Mouse (Mus musculus): Measurements from ENCODE around the gene Micall2. TPM values are rescaled to one million over a fixed set of nuclear protein-coding genes. Genes with fewer than 3 reads are reported as not detected.

Micall2 gene
- polyA plus RNA-seq, 1 experiment from 2014 or later, result 5.4 TPM

DNA sequence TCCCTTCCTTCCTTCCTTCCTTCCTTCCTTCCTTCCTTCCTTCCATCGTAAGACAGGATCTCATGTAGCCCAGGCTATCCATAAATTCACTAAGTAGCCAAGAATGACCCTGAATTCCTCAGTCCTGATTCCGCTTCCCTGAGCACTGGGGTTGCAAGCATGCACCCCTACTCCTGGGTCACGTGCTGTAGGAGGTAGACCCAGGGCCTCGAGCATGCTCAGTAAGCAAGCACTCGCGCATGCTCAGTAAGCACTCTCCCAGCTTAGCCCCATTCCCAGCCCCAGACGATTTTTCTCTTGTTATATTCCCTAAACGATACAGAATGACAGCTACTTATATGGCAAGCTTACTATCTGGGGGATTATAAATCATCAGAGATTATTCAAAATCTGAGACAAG, 74.4 kb downstream of the Micall2 start:
- H3K36me3 ChIP-seq (ENCODE audit: control insufficient read depth, insufficient read depth, low read length), result no peaks in the 10 kb centered on the region
- no peaks in the 10 kb centered on the region for H3K9me3 ChIP-seq (ENCODE audit: control insufficient read depth, low read length)
- no peak overlapping the region for H3K9ac ChIP-seq (ENCODE audit: low read length)
- no peak for ATAC-seq (replicated peaks; ENCODE audit: low FRiP score)
- no peak overlapping the region for H3K4me3 ChIP-seq (ENCODE audit: low read depth, low read length)
- peaks cover 5% of the 10 kb centered on the region; the same call in 1 of the 2 replicates for H3K4me1 ChIP-seq (replicated peaks; ENCODE audit: control insufficient read depth, insufficient read depth, low read length)
- no peak overlapping the region for H3K4me2 ChIP-seq (ENCODE audit: low read depth, low read length, severe bottlenecking)
- H3K27ac ChIP-seq (ENCODE audit: low read depth, low read length), result no peak overlapping the region
- H3K27me3 ChIP-seq (ENCODE audit: control insufficient read depth, insufficient read depth, low read length), result peaks cover 27% of the 10 kb centered on the region
- 71% methylated on average over 7 of the region's 8 CpGs for WGBS
- no peak for DNase-seq (ENCODE audit: low spot score)

- peak overlapping the region; percentile 24; the same call in 1 of the 2 replicates for H3K4me2 ChIP-seq (ENCODE audit: low read depth, low read length, severe bottlenecking)
- H3K36me3 ChIP-seq (ENCODE audit: control insufficient read depth, insufficient read depth, low read length), result no peaks in the 10 kb centered on the region
- no peaks in the 10 kb centered on the region for H3K9me3 ChIP-seq (ENCODE audit: control insufficient read depth, low read length)
- DNase-seq (ENCODE audit: low spot score), result peak; percentile 71
- H3K27me3 ChIP-seq (ENCODE audit: control insufficient read depth, insufficient read depth, low read length), result peaks cover 24% of the 10 kb centered on the region
- WGBS, result 0% methylated on average over 18 of the region's 18 CpGs
- ATAC-seq (replicated peaks; ENCODE audit: low FRiP score), result peak; percentile 60
- H3K9ac ChIP-seq (ENCODE audit: low read length), result no peak overlapping the region
- no peak overlapping the region for H3K27ac ChIP-seq (ENCODE audit: low read depth, low read length)
- no peak overlapping the region for H3K4me3 ChIP-seq (ENCODE audit: low read depth, low read length)
- peaks cover 5% of the 10 kb centered on the region; the same call in 1 of the 2 replicates for H3K4me1 ChIP-seq (replicated peaks; ENCODE audit: control insufficient read depth, insufficient read depth, low read length)
Observed at GRCm38 (mm10) chr5:139659307-139659706, 76.8 kb downstream of the Micall2 start.

- H3K4me3 ChIP-seq (ENCODE audit: low read depth, low read length), result no peak overlapping the region
- H3K9ac ChIP-seq (ENCODE audit: low read length), result no peak overlapping the region
- H3K27me3 ChIP-seq (ENCODE audit: control insufficient read depth, insufficient read depth, low read length), result peaks cover 24% of the 10 kb centered on the region
- no peak for ATAC-seq (replicated peaks; ENCODE audit: low FRiP score)
- H3K36me3 ChIP-seq (ENCODE audit: control insufficient read depth, insufficient read depth, low read length), result no peaks in the 10 kb centered on the region
- H3K4me2 ChIP-seq (ENCODE audit: low read depth, low read length, severe bottlenecking), result no peak overlapping the region; the same call in 1 of the 2 replicates
- no peak for DNase-seq (ENCODE audit: low spot score)
- no peak overlapping the region for H3K27ac ChIP-seq (ENCODE audit: low read depth, low read length)
- WGBS, result 30% methylated on average over 7 of the region's 7 CpGs
- peaks cover 5% of the 10 kb centered on the region; the same call in 1 of the 2 replicates for H3K4me1 ChIP-seq (replicated peaks; ENCODE audit: control insufficient read depth, insufficient read depth, low read length)
- no peaks in the 10 kb centered on the region for H3K9me3 ChIP-seq (ENCODE audit: control insufficient read depth, low read length)
Observed at GRCm38 (mm10) chr5:139658865-139659264, 77.3 kb downstream of the Micall2 start.

DNA sequence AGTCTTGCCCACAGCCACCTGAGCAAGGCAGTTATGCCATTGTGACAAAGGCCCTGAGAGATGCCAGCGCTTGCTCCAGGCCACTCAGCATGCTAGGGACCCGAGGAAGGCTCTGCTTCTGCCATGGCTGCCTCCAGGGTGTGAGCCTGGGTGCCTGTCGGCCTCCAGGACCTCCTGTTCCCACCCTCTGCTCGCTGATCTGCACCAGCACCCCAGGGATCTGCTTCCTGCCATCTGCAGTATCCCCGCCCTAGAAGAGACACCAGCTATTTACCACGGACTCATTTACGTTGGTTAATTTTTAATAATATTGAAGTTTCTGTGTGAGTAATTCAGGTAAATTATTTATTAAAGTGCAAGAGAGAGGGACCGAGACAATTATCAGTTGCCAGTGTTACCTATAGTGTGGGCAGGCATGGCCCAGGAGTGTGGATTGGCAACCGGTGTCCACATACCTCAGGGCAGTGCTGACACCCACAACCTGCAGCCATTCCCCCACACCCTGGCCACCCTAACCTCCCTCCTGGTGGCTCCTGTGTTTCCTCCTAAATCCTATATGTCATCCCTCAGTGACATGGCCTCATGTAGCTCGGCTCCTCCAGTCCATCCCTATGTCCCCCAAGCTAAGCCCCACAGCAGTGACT, 78.1 kb downstream of the Micall2 start:
- no peak overlapping the region for H3K4me3 ChIP-seq (ENCODE audit: low read depth, low read length)
- no peak overlapping the region for H3K27ac ChIP-seq (ENCODE audit: low read depth, low read length)
- no peak overlapping the region for H3K9ac ChIP-seq (ENCODE audit: low read length)
- H3K4me2 ChIP-seq (ENCODE audit: low read depth, low read length, severe bottlenecking), result no peak overlapping the region
- H3K36me3 ChIP-seq (ENCODE audit: control insufficient read depth, insufficient read depth, low read length), result no peaks in the 10 kb centered on the region
- ATAC-seq (replicated peaks; ENCODE audit: low FRiP score) (no peak), DNase-seq (ENCODE audit: low spot score) (no peak)
- H3K27me3 ChIP-seq (ENCODE audit: control insufficient read depth, insufficient read depth, low read length), result peaks cover 24% of the 10 kb centered on the region
- H3K4me1 ChIP-seq (replicated peaks; ENCODE audit: control insufficient read depth, insufficient read depth, low read length), result peaks cover 5% of the 10 kb centered on the region; the same call in 1 of the 2 replicates
- WGBS, result 70% methylated on average over 10 of the region's 10 CpGs
- no peaks in the 10 kb centered on the region for H3K9me3 ChIP-seq (ENCODE audit: control insufficient read depth, low read length)

Small RNA genes within 50 kb of the gene (microRNA-seq; reads per million reads assigned to microRNA genes)
- not detected for gene Mir7037 (ENCODE audit: insufficient number of aligned reads)

Other genes with a start within 250 kb of the Micall2 start
- gene Uncx, start 192.8 kb downstream of the Micall2 start, polyA plus RNA-seq (2014; fragmentation: Nextera tagmentation; extraction: Ambion mirVana), result 27.3 and 28.2 TPM in 2 replicates
- 40.5 and 42.0 TPM in 2 replicates for gene Ints1, start 39.3 kb upstream of the Micall2 start, polyA plus RNA-seq (2014; fragmentation: Nextera tagmentation; extraction: Ambion mirVana)
- gene Mafk, start 55.2 kb upstream of the Micall2 start, polyA plus RNA-seq (2014; fragmentation: Nextera tagmentation; extraction: Ambion mirVana), result 7.5 and 8.3 TPM in 2 replicates
- 1.1 TPM in 2 replicates for gene Tmem184a, start 83.6 kb upstream of the Micall2 start, polyA plus RNA-seq (2014; fragmentation: Nextera tagmentation; extraction: Ambion mirVana)
- gene Gm26938, start 90.1 kb upstream of the Micall2 start, polyA plus RNA-seq (2014; fragmentation: Nextera tagmentation; extraction: Ambion mirVana), result 0.27 TPM in 1 of 2 replicates, not detected in the other
- 75.4 and 76.3 TPM in 2 replicates for gene Psmg3, start 90.5 kb upstream of the Micall2 start, polyA plus RNA-seq (2014; fragmentation: Nextera tagmentation; extraction: Ambion mirVana)
- gene Elfn1, start 171.6 kb upstream of the Micall2 start, polyA plus RNA-seq (2014; fragmentation: Nextera tagmentation; extraction: Ambion mirVana), result 0.52 and 0.93 TPM in 2 replicates

Data from forebrain, embryonic 11.5 days (tissue).